Mouse (Mus musculus) lung, adult 2 months (tissue): ENCODE data around the gene Grid2.

Source experiments
- CTCF ChIP-seq: fragments of 200-500 bp; IDR thresholded peaks from 2 replicates; pipeline ENCODE4 v1.5.1; 2011; ENCODE audit warnings: mild to moderate bottlenecking, low read length, control low read depth; ENCODE audit not compliant: insufficient read depth
- POLR2A ChIP-seq: fragments of 200-500 bp; IDR thresholded peaks from 2 replicates; pipeline ENCODE4 v1.6.1; 2011; ENCODE audit warnings: low read depth, mild to moderate bottlenecking, control low read depth, low read length, borderline replicate concordance; ENCODE audit errors: extremely low read depth

GRCm38 (mm10) chr6:64047950-64048349 is 792.3 kb downstream of the Grid2 start:
- TF ChIP-seq CTCF (no peak), POLR2A (no peak)
